Mouse (Mus musculus) frontal cortex, postnatal 36 days (tissue): ENCODE measurements at regions not wholly inside any gene's neighbourhood (a gene's known extent, or its start where the extent isn't known, plus 50 kb on each side); places are given as distances from the start of the nearest gene placed in this dataset.
A peak's percentile ranks its signal among the peaks of the same experiment; 100 is the strongest.
"Not testable (repeated sequence)": the region's sequence is repeated elsewhere in the genome, so short reads cannot be mapped to it uniquely, and the experiment has no call there.

Experiments
- DNase-seq, 2 experiments: peaks; one replicate each; pipeline ENCODE4 v3.0.0; 2022; ENCODE audit warnings: low spot score in 2 of 2

DNA sequence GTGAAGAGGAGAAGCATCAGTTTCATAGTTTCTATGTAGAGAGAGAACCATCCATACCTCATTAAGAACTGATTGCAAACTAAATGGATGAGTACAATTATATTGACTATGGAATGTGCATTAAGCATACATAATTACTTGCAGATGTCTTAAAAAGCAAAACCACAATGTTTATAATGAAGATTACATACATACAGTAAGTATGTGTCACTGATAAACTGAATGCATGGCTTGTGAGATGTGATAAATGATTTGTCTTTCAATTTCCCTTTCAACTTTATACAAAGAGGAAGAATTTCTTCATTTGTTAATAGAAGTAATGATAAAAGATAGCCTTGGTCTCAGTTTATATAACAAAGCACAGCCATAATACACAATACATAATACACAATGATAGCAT is 1939.3 kb downstream of the 9330182O14Rik start:
- DNase-seq = no peak

GRCm38 (mm10) chr15:42082436-42082835 is 1948.3 kb downstream of the 9330182O14Rik start:
- no peak for DNase-seq

DNA sequence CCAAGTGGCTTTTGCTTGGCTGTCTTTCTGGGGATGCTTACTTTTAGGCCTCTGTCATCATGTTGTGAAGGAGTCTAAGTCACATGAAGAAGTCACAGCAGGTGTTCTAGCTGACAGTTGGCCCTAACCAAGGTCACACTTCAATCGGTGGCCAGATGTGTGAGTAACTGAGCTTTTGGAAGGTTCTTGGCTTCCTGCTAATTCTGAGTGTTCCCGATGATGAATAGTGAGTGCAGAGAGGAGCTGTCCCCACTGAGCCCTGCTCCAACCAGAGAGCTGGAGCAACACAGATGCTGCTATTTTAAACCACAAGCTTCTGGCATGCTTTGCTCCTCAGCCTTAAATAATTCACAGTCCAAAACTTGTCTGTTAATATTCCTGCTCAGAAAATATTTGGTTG is 1966.6 kb downstream of the 9330182O14Rik start:
- DNase-seq = peak; percentile 1 to 15

GRCm38 (mm10) chr15:42104816-42105215 is 1970.7 kb downstream of the 9330182O14Rik start:
- no peak for DNase-seq

- no peak for DNase-seq
Observed at GRCm38 (mm10) chr15:42107106-42107505, 1972.9 kb downstream of the 9330182O14Rik start.

- DNase-seq = no peak
Observed at GRCm38 (mm10) chr15:42111811-42112210, 1977.6 kb downstream of the 9330182O14Rik start.

- no peak for DNase-seq
Observed at GRCm38 (mm10) chr15:42127471-42127870, 1993.3 kb downstream of the 9330182O14Rik start.

- no peak for DNase-seq
Observed at GRCm38 (mm10) chr15:42128976-42129375, 1994.8 kb downstream of the 9330182O14Rik start.

DNA sequence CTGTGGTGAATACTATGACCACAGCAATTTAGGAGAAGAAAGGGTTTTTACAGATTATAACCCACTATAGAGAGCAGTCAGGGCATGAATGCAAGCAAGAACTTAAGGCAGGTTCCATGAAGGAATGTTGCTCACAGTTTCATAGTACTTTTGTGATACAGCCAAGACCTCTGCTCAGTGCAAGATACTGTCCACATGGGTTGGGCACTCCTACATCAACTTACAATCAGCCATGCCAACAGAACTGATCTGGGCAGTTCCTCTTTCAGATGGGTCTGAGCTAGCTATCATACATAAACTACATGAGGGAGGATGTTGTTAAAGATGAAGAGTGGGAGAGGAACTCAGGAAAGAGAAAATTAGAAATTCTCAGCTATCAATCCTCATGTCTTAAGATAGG is 2032.4 kb downstream of the 9330182O14Rik start:
- no peak for DNase-seq

DNA sequence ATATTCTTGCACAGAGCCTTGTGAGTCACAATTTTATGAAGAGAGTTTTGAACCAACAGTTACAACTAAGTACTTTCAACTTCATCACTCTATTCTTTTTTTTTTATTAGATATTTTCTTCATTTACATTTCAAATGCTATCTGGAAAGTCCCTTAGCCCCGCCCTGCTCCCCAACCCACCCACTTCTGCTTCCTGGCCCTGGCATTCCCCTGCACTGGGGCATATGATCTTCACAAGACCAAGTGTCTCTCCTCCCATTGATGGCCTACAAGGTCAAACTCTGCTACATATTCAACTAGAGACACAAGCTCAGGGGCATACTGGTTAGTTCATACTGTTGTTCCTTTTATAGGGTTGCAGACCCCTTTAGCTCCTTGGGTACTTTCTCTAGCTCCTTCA is 2043.6 kb downstream of the 9330182O14Rik start:
- not testable (repeated sequence) for DNase-seq

- peak in 1 of 2 experiments; percentile 16 for DNase-seq
Observed at GRCm38 (mm10) chr15:42207187-42207846, 2073.2 kb downstream of the 9330182O14Rik start.

- no peak for DNase-seq
Observed at GRCm38 (mm10) chr15:42219496-42219895, 2085.3 kb downstream of the 9330182O14Rik start.

DNA sequence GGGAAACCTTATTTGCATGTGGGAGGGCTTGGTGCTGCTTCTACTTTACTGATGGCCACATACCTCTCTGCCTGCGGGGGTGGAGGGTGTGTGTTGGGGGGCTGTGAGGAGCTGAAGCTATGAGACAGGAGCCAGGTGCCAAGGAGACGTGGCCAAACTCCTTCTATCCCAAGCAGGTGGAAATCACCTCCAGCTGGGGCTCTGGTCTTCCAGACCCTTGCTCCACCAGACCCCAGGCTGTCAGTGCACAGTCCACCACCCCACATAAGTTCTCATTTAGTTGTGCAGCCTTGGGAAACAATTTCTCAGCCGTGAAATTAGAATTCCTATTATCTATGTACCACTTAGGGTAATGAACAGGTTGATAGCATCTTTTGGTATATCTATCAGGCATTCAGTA is 2085.8 kb downstream of the 9330182O14Rik start:
- DNase-seq = no peak

- DNase-seq = no peak
Observed at GRCm38 (mm10) chr15:42225006-42225405, 2090.8 kb downstream of the 9330182O14Rik start.

GRCm38 (mm10) chr15:42231692-42232091 is 2097.5 kb downstream of the 9330182O14Rik start:
- no peak for DNase-seq

- DNase-seq = peak in 1 of 2 experiments; percentile 32
Observed at GRCm38 (mm10) chr15:42246812-42247211, 2112.6 kb downstream of the 9330182O14Rik start.

DNA sequence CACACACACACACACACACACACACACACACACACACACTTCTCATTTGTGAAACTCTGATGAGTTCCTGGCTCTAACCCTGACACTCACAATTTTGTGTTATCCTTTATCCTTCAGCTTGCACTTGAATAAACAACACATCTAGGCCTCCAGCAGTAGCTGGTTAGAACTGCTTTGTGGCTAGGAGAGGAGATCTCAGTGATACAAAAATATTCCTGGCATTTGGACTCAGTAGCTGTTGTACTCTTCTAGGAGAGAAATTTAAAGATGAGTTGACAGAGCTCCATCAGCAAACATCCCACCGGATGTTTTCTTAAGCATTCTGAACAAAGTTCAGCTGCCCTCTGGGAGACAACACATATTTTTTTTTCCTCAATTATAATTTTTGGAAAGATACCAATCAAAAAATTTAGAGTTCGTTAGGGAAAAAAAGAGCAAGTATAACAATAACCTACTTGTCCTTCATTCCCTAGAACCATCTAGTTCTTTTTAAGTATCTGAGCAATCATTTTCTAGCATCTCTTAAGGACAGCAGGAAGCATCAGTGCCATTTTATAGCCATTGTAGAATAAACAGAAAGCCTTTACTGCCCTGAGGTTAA is 2118.7 kb downstream of the 9330182O14Rik start:
- DNase-seq = no peak

DNA sequence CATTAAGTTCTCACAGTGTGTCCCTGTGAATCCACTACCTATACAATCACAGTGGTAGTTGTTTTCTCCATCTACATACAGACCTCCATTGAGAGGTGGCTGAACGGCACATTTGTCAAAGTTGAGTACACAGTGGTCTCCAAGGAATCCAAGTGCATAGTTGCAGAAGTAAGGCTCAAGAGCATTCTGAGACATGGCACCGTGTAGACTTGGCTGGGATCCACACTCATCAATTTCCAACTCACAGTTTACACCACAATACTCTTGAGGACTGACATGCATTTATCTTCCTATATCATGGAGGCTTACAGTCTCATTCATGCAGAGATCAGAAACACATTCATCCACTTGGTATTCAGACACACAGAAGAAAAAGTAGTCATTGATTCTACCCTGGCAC is 2122.2 kb downstream of the 9330182O14Rik start:
- no peak for DNase-seq

GRCm38 (mm10) chr15:42275117-42275516 is 2141.0 kb downstream of the 9330182O14Rik start:
- no peak for DNase-seq

GRCm38 (mm10) chr15:42277247-42277646 is 2143.1 kb downstream of the 9330182O14Rik start:
- no peak for DNase-seq

DNA sequence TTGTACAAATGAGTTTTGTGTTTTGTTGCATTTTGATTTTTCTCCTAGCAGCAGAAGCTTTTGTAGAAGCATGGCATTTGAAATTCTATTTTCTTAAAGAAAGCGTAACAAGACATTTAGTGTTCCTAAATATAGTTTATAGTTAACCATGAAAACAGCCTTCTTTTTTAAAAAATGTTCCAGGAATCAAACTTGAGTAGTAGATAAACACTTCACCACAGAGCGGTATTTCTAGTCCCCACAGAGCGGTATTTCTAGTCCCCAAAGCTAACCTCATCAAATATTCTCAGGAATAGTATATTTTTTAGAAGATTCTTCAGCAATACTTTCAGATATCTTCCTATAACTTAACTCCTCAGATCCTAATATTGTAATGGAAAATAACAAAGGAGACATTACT is 2146.6 kb downstream of the 9330182O14Rik start:
- DNase-seq = no peak

DNA sequence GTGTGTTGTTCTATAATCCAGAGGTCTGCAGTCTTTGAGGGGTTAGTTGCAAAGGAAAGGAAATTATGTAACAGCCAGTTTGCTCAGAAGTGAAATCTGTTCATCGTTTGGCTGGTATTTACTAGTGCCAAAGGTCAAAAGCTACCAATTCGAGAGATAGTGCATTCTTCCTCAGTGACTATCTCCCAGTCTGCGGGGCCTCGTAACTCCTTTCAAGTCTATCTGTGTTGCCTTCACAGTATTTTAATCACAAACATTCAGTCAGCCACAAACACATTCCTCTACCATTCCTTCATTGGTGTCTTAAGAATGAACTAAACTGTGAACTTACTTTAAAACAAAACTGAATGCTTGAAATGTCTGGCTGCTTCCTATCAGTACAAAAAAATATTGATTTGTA is 2162.2 kb downstream of the 9330182O14Rik start:
- no peak for DNase-seq

- no peak for DNase-seq
Observed at GRCm38 (mm10) chr15:42297430-42297829, 2163.3 kb downstream of the 9330182O14Rik start.

DNA sequence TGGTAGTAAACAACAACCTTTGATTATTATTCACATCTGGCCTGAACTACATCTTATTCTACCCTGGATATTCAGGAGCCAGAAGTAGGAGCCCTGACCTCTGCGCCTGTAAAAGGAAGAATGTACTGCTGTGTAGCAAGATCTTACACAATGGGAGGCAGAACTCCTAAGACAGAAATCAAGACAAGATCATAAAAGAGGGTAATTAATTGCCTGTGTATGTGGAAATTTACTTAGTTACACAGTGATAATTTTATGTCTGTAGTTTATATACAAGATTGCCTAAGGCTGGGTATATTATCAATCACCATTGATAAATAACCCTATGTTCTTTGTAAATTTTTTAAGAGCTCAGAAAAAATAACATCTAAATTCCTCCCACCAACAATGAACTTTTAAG is 2167.8 kb downstream of the 9330182O14Rik start:
- DNase-seq = no peak
